Mouse (Mus musculus) left cerebral cortex, postnatal 25 days (tissue): ENCODE measurements around the gene Myo1d. TPM values are rescaled to one million over a fixed set of nuclear protein-coding genes. Genes with fewer than 3 reads are reported as not detected.

ENCODE experiments used
- DNase-seq, 2 experiments: peaks; one replicate each; pipeline ENCODE4 v3.0.0; 2022; ENCODE audit warnings: low spot score in 2 of 2, mixed read lengths in 1 of 2
- intact Hi-C: fragments of 180-260 bp; cut with DNase I; formaldehyde crosslinking; loops from one replicate; pipeline ENCODE4 v1.15.1; 2025
- total RNA-seq, 2 experiments: library from RNA; stranded (reverse); gene quantifications; 2 replicates each; pipeline ENCODE4 v1.2.3; 2021

The Myo1d gene
- total RNA-seq, 2 experiments from 2014 or later: 4.7 to 6.5 TPM

- no peak for DNase-seq
- intact Hi-C loops: no loop called here
Measured at GRCm38 (mm10) chr11:80785672-80786071, 5.8 kb upstream of the Myo1d start.

GRCm38 (mm10) chr11:80784294-80784743 is 4.5 kb upstream of the Myo1d start:
- intact Hi-C loops: no loop called here
- no peak for DNase-seq

- DNase-seq: no peak
- intact Hi-C loops: no loop called here
Measured at GRCm38 (mm10) chr11:80783460-80783859, 3.6 kb upstream of the Myo1d start.

- intact Hi-C loops: no loop called here
- no peak for DNase-seq
Measured at GRCm38 (mm10) chr11:80781535-80781934, 1.7 kb upstream of the Myo1d start.

- intact Hi-C loops: loop anchor here (2.0 to 5.0 kb wide), 2 partner anchors 62 to 82 kb away; no protein-coding TSS in a partner anchor
Measured at GRCm38 (mm10) chr11:80778916-80779526, 804 bp downstream of the Myo1d start.

GRCm38 (mm10) chr11:80778157-80778556 is 1.7 kb downstream of the Myo1d start:
- intact Hi-C loops: loop anchor here (2.0 to 5.0 kb wide), 2 partner anchors 61 to 81 kb away; no protein-coding TSS in a partner anchor
- DNase-seq: no peak

More at GRCm38 (mm10) chr11:80778916-80779526, 804 bp downstream of the Myo1d start:
- DNase-seq: no peak

GRCm38 (mm10) chr11:80777708-80778107 is 2.1 kb downstream of the Myo1d start:
- DNase-seq: no peak
- intact Hi-C loops: loop anchor here (2.0 to 5.0 kb wide), 2 partner anchors 60 to 81 kb away; no protein-coding TSS in a partner anchor

- no peak for DNase-seq
Measured at GRCm38 (mm10) chr11:80775535-80775934, 4.3 kb downstream of the Myo1d start.

GRCm38 (mm10) chr11:80772595-80773210 is 7.1 kb downstream of the Myo1d start:
- intact Hi-C loops: no loop called here

More at GRCm38 (mm10) chr11:80775535-80775934, 4.3 kb downstream of the Myo1d start:
- intact Hi-C loops: loop anchor here (5.0 kb wide), 1 partner anchor 58 kb away; no protein-coding TSS in a partner anchor

GRCm38 (mm10) chr11:80771596-80772250 is 8.1 kb downstream of the Myo1d start:
- intact Hi-C loops: no loop called here
- DNase-seq: no peak

More at GRCm38 (mm10) chr11:80772595-80773210, 7.1 kb downstream of the Myo1d start:
- no peak for DNase-seq

GRCm38 (mm10) chr11:80771186-80771585 is 8.6 kb downstream of the Myo1d start:
- no peak for DNase-seq
- intact Hi-C loops: no loop called here

GRCm38 (mm10) chr11:80767320-80767617 is 12.6 kb downstream of the Myo1d start:
- intact Hi-C loops: no loop called here
- no peak for DNase-seq

GRCm38 (mm10) chr11:80766472-80767319 is 13.1 kb downstream of the Myo1d start:
- no peak for DNase-seq
- intact Hi-C loops: no loop called here

- no peak for DNase-seq
- intact Hi-C loops: no loop called here
Measured at GRCm38 (mm10) chr11:80766068-80766467, 13.8 kb downstream of the Myo1d start.

GRCm38 (mm10) chr11:80762066-80762465 is 17.8 kb downstream of the Myo1d start:
- intact Hi-C loops: no loop called here
- DNase-seq: no peak

GRCm38 (mm10) chr11:80761285-80761974 is 18.4 kb downstream of the Myo1d start:
- intact Hi-C loops: no loop called here
- no peak for DNase-seq

GRCm38 (mm10) chr11:80759023-80759422 is 20.8 kb downstream of the Myo1d start:
- intact Hi-C loops: no loop called here

GRCm38 (mm10) chr11:80754201-80754600 is 25.6 kb downstream of the Myo1d start:
- intact Hi-C loops: no loop called here
- no peak for DNase-seq

More at GRCm38 (mm10) chr11:80759023-80759422, 20.8 kb downstream of the Myo1d start:
- DNase-seq: no peak

GRCm38 (mm10) chr11:80751168-80751567 is 28.7 kb downstream of the Myo1d start:
- intact Hi-C loops: no loop called here

More at GRCm38 (mm10) chr11:80751168-80751567, 28.7 kb downstream of the Myo1d start:
- DNase-seq: no peak
